Mouse (Mus musculus) frontal cortex, adult (tissue): Measurements from ENCODE around the gene Ppp1r9a.
A peak's percentile ranks its signal among the peaks of the same experiment; 100 is the strongest.

ENCODE experiments used
- ATAC-seq: cut with Nextera tagmentation; 2 replicates; pipeline ENCODE4 v1.9.2; 2017; ENCODE audit warnings: mild to moderate bottlenecking, moderate library complexity, mixed read lengths; ENCODE audit not compliant: low TSS enrichment

The Ppp1r9a gene

DNA sequence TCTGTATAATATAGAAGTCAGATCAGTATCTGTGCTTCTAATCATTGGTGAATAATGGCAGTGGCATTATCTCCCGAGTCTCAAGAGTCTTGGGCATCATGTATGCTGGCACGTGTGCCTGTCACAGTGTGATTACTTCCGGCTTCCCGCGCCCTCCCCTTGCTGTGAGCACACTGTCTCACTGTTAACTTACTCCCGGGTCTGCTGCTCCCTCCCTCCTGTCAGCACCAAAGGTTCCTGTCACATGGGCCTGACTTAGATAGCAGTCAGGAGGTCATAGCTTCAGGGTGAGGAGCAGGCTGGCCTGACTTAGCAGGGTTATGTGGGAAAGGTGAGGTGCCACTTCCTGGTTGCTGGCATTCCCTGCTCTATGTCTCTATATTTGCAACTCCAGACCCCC, 201.1 kb downstream of the Ppp1r9a start:
- no peak for ATAC-seq

- ATAC-seq, result no peak
Measured at GRCm38 (mm10) chr6:5104238-5104637, 201.5 kb downstream of the Ppp1r9a start.

DNA sequence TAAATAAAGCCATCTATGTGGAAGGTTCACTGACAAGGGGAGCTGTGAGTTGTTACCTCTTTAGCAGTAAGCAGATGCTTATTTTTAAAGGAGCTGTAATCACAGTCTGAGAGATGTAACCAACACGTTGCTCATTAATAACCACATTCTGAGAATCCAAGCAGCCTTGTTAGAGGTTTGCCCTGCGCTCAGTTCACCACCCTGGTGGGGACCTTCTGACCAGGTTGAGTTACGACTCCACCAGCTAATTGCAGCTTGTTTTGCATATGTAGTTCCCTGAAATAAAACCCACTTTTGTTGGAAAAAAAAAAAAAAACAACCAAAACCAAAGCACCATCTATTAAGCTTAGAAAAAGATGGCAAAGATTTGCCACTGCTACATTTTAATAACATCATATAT, 205.8 kb downstream of the Ppp1r9a start:
- no peak for ATAC-seq

DNA sequence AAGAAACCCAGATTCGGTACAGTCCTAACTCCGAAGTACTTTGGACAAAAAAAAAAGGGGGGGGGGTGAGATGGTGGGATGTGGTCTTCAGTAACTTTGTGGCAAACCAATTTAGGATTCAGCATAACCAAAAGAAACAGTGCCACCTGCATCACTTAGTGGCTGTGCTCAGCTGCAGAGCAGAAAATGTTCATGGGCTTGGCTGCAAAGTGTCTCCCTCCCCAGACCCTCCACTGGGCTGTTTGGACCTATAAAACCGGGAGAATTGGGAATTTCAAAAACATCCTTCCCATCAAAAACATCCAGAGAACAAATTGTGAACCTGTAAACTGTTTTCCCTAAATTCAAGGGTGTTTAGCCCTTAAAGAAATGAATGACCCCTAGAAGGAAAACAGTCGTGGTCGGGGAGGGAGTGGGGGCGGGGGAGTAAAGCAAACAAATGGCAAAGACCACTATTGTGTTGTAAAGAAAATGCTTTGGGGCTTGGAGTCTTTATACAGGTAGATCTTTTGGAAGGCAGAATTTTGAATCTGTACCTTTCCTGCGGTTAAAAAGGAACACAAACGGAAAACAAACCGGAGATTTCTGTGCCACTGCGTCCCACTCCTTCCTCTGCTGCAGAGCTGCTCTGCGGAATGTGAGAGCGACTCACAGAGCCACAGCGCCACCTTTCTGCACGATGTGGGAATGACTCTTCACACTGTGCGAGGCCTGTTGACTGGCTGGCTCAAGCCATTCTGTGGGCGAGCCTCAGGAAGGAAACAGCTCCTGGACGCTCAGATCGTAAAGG, 207.4 kb downstream of the Ppp1r9a start:
- ATAC-seq, result peak; percentile 97

DNA sequence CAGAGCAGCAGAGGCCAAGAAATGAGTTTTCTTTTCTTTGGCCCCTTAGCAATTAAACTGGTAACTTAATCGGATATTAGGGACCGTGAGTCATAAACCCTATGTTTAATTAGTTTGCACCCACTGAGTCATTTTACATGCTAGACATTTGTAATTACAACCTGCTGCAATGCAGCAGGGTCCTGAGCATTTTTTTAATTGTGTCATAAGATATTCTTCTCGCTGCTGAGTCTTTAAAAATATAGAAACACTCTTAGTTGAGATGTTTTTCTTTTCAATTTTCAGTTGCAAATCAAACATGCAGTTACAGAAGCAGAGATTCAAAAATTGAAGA, 208.0 kb downstream of the Ppp1r9a start:
- no peak for ATAC-seq

DNA sequence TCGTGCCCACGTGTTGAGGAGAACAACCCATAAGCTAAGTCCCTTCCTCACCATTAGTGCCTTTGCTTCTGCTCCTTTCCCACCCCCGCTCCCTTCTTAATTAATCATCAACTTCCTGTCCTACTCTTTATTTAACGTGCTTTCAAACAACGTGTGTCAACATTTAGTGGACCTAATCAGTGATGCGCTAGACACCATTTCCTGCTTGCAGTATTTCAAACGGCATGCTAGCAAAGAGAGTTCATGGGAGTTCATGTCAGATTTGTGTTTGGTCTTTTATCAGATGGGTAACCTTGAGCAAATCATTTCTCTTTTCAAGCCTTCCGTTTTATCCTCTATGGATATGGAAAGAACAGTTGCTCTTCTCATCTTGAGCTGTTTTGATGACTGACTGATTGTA, 210.4 kb downstream of the Ppp1r9a start:
- ATAC-seq, result no peak

GRCm38 (mm10) chr6:5113734-5114133, 211.0 kb downstream of the Ppp1r9a start:
- no peak for ATAC-seq

DNA sequence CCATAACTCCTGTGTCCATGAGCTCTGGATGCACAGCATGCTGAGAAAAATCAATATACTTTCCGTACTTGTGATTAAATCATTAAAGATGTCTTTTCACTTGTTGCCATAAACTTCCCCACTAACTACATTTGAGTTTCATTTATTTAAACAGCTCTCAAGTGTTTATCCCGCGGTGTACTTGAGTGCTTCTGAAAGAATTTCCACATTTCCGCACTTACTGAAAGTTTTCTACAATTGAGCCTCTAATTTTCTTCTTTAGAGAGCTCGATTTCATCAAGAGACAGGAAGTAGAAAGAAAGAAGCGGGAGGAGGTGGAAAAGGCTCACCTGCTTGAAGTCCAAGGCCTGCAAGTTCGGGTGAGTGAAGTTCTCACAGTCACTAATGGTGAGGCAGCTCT, 212.1 kb downstream of the Ppp1r9a start:
- no peak for ATAC-seq

GRCm38 (mm10) chr6:5119181-5119910, 216.6 kb downstream of the Ppp1r9a start:
- no peak for ATAC-seq

GRCm38 (mm10) chr6:5120229-5120628, 217.5 kb downstream of the Ppp1r9a start:
- ATAC-seq, result peak; percentile 55; the same call in 1 of the 2 replicates

DNA sequence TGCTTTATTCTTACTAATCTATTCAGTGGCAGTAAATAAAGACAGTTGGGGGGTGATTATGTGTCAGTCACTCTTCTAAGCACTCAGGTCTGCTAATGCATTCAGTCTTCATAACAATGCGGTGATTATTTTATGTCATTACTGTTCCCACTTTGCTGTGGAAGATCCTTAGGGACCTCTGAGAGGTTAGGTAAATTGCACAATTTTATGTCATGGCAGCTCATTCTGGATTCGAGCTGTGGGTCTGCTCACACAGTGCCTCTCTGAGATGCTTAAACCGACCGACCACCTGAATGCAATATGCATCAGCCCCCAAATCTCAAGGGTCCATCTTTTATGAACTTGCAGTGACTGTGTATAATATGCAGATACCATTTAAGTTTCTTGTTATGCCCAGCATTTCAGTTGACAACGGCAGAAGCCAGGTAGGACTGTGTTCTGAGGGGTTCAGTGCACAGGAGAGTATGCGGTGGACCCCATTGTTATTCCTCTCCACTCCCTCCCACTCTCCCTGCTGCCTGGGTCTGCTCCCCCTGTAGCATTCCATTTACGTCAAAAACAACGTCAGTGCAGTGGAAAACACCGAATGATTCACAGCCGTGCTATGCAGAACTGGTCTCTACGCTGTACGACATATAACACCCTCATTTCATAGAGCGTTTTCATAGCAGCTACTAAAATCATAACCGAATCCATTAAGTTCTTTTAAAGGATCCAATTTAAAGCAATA, 226.8 kb downstream of the Ppp1r9a start:
- peak; percentile 84 for ATAC-seq

- ATAC-seq, result no peak
Measured at GRCm38 (mm10) chr6:5134986-5135385, 232.3 kb downstream of the Ppp1r9a start.

GRCm38 (mm10) chr6:5136046-5136445, 233.3 kb downstream of the Ppp1r9a start:
- no peak for ATAC-seq

GRCm38 (mm10) chr6:5138875-5139631, 236.3 kb downstream of the Ppp1r9a start:
- no peak for ATAC-seq

GRCm38 (mm10) chr6:5139666-5140065, 236.9 kb downstream of the Ppp1r9a start:
- ATAC-seq, result no peak

DNA sequence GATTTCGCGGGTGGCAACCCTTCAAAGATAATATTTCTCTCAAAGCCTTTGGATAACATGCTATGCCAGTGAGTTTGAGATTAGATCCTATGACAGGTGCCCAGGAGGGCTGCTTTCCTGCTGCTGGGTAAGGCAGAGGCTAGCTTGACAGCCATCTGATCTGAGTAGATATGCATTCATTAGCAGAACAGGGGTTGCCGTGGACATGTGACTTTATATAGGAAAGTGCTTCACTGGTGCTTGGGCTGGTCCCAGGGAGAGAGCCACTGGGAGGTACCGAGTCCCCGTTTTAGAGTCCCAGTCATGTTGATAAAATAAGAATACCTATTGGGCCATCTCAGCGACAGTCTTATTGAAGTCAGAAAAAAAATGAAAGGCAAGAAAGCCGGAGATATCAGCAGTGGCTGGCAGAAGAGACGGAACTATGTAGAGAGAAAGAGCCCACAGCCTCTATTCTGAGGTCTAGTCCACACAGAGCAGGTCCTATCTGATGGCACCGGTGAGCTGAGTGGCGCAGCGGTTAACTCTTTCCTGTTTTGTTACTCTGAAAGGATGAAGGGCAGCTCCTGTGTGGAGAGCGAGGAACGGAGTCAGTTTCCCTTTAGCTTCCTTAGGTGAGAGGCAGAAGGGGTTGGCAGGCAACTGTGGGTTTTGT, 244.9 kb downstream of the Ppp1r9a start:
- ATAC-seq, result no peak

DNA sequence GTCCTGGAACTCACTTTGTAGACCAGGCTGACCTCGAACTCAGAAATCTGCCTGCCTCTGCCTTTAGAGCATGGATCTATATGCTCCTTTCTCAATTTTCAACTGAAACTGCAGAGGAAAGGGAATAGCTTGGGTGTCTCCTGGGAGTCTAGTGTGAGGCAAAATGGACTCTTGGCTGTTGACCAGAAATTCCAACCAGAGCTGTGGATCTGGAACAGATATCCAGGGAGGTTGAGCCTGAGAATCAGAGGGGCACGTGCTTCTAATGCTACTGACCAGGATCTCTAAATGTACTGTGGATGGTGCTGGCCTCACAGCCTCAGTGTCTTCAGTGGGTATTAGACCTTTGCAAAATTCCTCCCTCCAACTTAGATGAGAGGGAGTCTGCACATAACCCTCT, 247.2 kb downstream of the Ppp1r9a start:
- ATAC-seq, result no peak

DNA sequence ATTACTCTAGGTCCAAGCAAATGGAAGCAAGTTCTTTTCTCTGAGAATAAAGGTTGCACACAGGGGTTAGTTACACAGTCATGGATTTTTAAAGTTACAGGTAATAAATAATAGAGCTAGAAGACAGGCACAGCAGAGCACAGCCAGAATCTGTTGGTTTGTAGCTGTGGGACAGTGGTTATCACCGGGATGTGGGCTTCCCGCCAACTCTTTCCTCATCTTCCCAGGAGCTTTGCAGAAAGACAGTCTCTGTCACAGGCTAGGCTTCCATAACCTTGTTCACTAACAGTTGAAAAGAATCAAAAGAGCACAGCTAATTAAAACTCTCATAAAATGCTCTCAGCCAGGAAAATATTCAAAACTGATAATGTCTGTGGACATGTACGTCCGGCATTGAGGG, 248.5 kb downstream of the Ppp1r9a start:
- no peak for ATAC-seq

DNA sequence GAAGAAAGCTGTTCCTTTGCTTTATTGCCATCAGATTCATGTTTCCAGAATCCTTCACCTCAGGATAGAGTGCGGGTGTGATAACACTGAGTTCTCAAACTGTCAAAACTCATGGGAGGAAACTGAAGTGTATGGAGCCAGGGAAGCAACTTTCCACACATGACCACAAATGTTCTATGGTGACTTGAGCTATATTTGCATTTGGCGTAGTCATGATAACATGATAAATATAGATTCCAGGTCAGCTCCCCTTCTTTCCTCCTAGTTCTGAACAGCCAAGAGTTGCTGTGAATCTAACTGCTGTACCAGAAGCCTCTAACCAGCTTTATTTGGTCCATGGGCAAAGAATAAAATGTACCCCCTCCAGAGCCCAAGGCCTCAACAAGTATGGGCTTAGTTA, 249.5 kb downstream of the Ppp1r9a start:
- peak; percentile 79 for ATAC-seq

GRCm38 (mm10) chr6:5154786-5155185, 252.1 kb downstream of the Ppp1r9a start:
- no peak for ATAC-seq

DNA sequence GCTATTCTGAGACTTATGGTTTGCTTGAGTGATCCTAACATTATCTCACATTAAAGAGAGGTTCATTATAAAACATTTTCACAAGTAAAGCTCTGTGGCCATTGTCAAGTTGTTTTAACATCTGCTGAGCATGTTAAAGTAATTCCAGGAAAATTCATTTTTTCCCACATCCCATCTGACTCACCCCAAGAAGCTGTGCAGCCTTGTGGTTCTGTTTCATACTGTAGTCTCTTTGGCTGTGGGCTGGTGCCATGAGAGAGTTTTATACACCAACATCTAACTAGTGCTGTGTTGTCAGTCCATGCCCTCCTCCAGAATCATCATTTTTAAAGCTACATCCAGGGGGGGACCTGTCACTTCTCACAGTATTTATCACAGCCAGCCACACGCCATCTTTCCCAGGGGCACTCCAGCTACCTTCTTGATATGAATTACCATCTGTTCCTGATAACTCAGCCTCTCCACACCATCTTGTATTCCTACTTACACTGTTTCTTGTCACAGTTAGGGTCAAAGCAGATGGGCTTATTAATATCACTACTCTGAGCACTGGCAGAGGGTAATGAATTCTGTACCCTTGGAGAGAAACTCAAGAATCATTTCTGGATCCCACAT, 252.7 kb downstream of the Ppp1r9a start:
- ATAC-seq, result peak; percentile 69
